Mouse (Mus musculus): Measurements from ENCODE around the gene Efnb3. TPM values are rescaled to one million over a fixed set of nuclear protein-coding genes. Genes with fewer than 3 reads are reported as not detected.

Gene Efnb3
- polyA plus RNA-seq, 1 experiment from 2014 or later: 9.6 TPM

DNA sequence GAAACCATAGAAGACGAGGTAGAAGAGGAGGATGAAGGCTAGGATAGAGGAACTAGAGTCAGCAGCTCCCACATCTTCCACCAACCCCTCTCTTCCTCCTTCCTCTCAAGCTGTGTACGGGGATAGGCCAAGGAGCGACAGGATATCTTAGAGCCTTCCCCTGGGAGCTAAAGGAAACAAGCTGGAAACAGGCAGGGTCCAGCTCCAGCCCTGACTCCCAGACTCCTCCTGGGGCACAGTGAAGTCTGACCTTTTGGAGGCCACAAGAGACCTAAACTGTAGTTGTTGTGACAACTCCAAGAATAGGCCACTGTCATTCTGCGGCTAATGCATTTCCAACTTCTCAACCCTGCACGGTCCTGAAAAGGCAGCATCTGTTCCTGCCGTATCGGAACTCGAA lies 43.5 kb upstream of the Efnb3 start:
- Histone ChIP-seq H3K27ac (ENCODE audit: low read depth, low read length) (no peak overlapping the region), H3K9me3 (ENCODE audit: control insufficient read depth, low read length) (no peaks in the 10 kb centered on the region), H3K36me3 (ENCODE audit: control insufficient read depth, insufficient read depth, low read length) (no peaks in the 10 kb centered on the region), H3K27me3 (ENCODE audit: control insufficient read depth, insufficient read depth, low read length) (0 out of 2 replicates have a peak, but pooled peaks cover 6% of the 10 kb centered on the region), H3K4me2 (ENCODE audit: low read depth) (no peak overlapping the region; the same call in 1 of the 2 replicates), H3K4me1 (ENCODE audit: control insufficient read depth, insufficient read depth, low read length) (peaks cover 14% of the 10 kb centered on the region), H3K9ac (ENCODE audit: low read length) (no peak overlapping the region), H3K4me3 (ENCODE audit: low read depth, low read length) (no peak overlapping the region)
- DNase-seq (ENCODE audit: low spot score) (no peak), ATAC-seq (ENCODE audit: insufficient read depth, low FRiP score, low TSS enrichment) (no peak)
- WGBS: 79% methylated on average over 8 of the region's 8 CpGs

- Histone ChIP-seq H3K9me3 (ENCODE audit: control insufficient read depth, low read length) (no peaks in the 10 kb centered on the region), H3K4me3 (ENCODE audit: low read depth, low read length) (no peak overlapping the region), H3K36me3 (ENCODE audit: control insufficient read depth, insufficient read depth, low read length) (no peaks in the 10 kb centered on the region), H3K27me3 (ENCODE audit: control insufficient read depth, insufficient read depth, low read length) (0 out of 2 replicates have a peak, but pooled peaks cover 6% of the 10 kb centered on the region), H3K27ac (ENCODE audit: low read depth, low read length) (no peak overlapping the region), H3K4me1 (ENCODE audit: control insufficient read depth, insufficient read depth, low read length) (peaks cover 14% of the 10 kb centered on the region), H3K9ac (ENCODE audit: low read length) (no peak overlapping the region), H3K4me2 (ENCODE audit: low read depth) (no peak overlapping the region)
- WGBS: 88% methylated on average over 3 of the region's 3 CpGs
- DNase-seq (ENCODE audit: low spot score): no peak
- ATAC-seq (ENCODE audit: insufficient read depth, low FRiP score, low TSS enrichment): no peak
Measured at GRCm38 (mm10) chr11:69601768-69602167, 41.8 kb upstream of the Efnb3 start.

DNA sequence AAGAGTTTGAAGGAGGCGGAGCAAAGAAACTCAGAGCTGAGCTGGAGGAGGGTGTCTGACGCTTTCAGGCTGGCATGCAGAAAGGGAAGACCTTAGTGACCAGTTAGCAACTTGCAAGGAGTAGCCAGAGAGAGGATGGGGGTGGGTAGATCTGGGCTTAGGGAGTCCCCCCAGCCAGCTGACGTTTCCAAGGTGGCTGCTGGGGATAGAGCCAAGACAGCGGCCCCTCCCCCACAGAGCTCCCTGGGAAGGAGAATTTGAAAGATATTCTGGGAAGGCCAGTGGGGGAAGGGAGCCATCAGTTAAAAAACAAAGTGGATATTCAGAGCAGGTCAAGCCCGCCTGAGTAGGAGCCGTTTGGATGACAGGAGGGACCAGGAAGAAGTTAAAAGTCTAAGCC lies 40.1 kb upstream of the Efnb3 start:
- no peak for ATAC-seq (ENCODE audit: insufficient read depth, low FRiP score, low TSS enrichment)
- Histone ChIP-seq H3K4me3 (ENCODE audit: low read depth, low read length) (no peak overlapping the region), H3K9ac (ENCODE audit: low read length) (no peak overlapping the region)

GRCm38 (mm10) chr11:69599436-69599835 lies 39.4 kb upstream of the Efnb3 start:
- Histone ChIP-seq H3K4me3 (ENCODE audit: low read depth, low read length) (no peak overlapping the region), H3K4me2 (ENCODE audit: low read depth) (no peak overlapping the region), H3K4me1 (ENCODE audit: control insufficient read depth, insufficient read depth, low read length) (peaks cover 8% of the 10 kb centered on the region), H3K9ac (ENCODE audit: low read length) (no peak overlapping the region), H3K27ac (ENCODE audit: low read depth, low read length) (no peak overlapping the region), H3K9me3 (ENCODE audit: control insufficient read depth, low read length) (no peaks in the 10 kb centered on the region), H3K36me3 (ENCODE audit: control insufficient read depth, insufficient read depth, low read length) (no peaks in the 10 kb centered on the region), H3K27me3 (ENCODE audit: control insufficient read depth, insufficient read depth, low read length) (0 out of 2 replicates have a peak, but pooled peaks cover 5% of the 10 kb centered on the region)
- WGBS: 7% methylated on average over 9 of the region's 9 CpGs
- DNase-seq (ENCODE audit: low spot score) (no peak), ATAC-seq (ENCODE audit: insufficient read depth, low FRiP score, low TSS enrichment) (no peak)

More for the DNA sequence above, 40.1 kb upstream of the Efnb3 start:
- peak; percentile 56 for DNase-seq (ENCODE audit: low spot score)
- WGBS: 14% methylated on average over 6 of the region's 6 CpGs
- H3K27me3 ChIP-seq (ENCODE audit: control insufficient read depth, insufficient read depth, low read length): 0 out of 2 replicates have a peak, but pooled peaks cover 6% of the 10 kb centered on the region
- H3K9me3 ChIP-seq (ENCODE audit: control insufficient read depth, low read length): no peaks in the 10 kb centered on the region
- H3K27ac ChIP-seq (ENCODE audit: low read depth, low read length): no peak overlapping the region
- H3K4me1 ChIP-seq (ENCODE audit: control insufficient read depth, insufficient read depth, low read length): peaks cover 14% of the 10 kb centered on the region
- no peaks in the 10 kb centered on the region for H3K36me3 ChIP-seq (ENCODE audit: control insufficient read depth, insufficient read depth, low read length)
- no peak overlapping the region for H3K4me2 ChIP-seq (ENCODE audit: low read depth)

GRCm38 (mm10) chr11:69594853-69595252 lies 34.8 kb upstream of the Efnb3 start:
- Histone ChIP-seq H3K9me3 (ENCODE audit: control insufficient read depth, low read length) (no peaks in the 10 kb centered on the region), H3K4me3 (ENCODE audit: low read depth, low read length) (no peak overlapping the region), H3K27me3 (ENCODE audit: control insufficient read depth, insufficient read depth, low read length) (no peaks in the 10 kb centered on the region), H3K4me2 (ENCODE audit: low read depth) (no peak overlapping the region), H3K27ac (ENCODE audit: low read depth, low read length) (no peak overlapping the region), H3K4me1 (ENCODE audit: control insufficient read depth, insufficient read depth, low read length) (peaks cover 4% of the 10 kb centered on the region; the same call in 1 of the 2 replicates), H3K36me3 (ENCODE audit: control insufficient read depth, insufficient read depth, low read length) (peaks cover 10% of the 10 kb centered on the region), H3K9ac (ENCODE audit: low read length) (no peak overlapping the region)
- ATAC-seq (ENCODE audit: insufficient read depth, low FRiP score, low TSS enrichment): no peak
- DNase-seq (ENCODE audit: low spot score): no peak
- WGBS: 96% methylated on average over 6 of the region's 6 CpGs

DNA sequence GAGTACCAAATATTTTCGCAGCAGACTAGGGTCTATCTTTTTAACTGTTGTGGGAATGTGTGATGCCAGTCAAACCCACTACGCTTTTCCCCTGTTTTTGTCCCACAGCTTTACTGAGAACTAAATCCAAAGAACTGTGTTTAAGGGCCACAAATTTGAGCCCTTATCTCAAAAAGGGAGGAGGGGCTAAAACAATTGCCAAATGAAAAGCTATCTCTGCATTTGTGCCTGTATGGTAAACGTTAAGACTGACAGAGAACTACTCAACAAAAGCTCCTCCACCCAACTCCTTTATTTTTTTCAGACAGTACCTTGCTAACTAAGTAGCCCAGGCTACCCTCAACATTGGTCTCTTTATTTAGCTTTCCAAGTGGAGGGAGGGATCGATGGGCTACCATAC lies 32.8 kb upstream of the Efnb3 start:
- H3K4me1 ChIP-seq (ENCODE audit: control insufficient read depth, insufficient read depth, low read length): no peaks in the 10 kb centered on the region

GRCm38 (mm10) chr11:69591899-69592637 lies 32.1 kb upstream of the Efnb3 start:
- no peak for DNase-seq (ENCODE audit: low spot score)
- H3K27ac ChIP-seq (ENCODE audit: low read depth, low read length): no peak overlapping the region
- 84% methylated on average over 7 of the region's 7 CpGs for WGBS

More for the DNA sequence above, 32.8 kb upstream of the Efnb3 start:
- H3K36me3 ChIP-seq (ENCODE audit: control insufficient read depth, insufficient read depth, low read length): peaks cover 24% of the 10 kb centered on the region
- DNase-seq (ENCODE audit: low spot score) (no peak), ATAC-seq (ENCODE audit: insufficient read depth, low FRiP score, low TSS enrichment) (no peak)
- H3K4me2 ChIP-seq (ENCODE audit: low read depth): no peak overlapping the region
- H3K9ac ChIP-seq (ENCODE audit: low read length): no peak overlapping the region
- WGBS: 93% methylated on average over 4 of the region's 4 CpGs
- no peak overlapping the region for H3K27ac ChIP-seq (ENCODE audit: low read depth, low read length)
- H3K9me3 ChIP-seq (ENCODE audit: control insufficient read depth, low read length): no peaks in the 10 kb centered on the region
- no peaks in the 10 kb centered on the region for H3K27me3 ChIP-seq (ENCODE audit: control insufficient read depth, insufficient read depth, low read length)
- H3K4me3 ChIP-seq (ENCODE audit: low read depth, low read length): no peak overlapping the region

GRCm38 (mm10) chr11:69591424-69591823 lies 31.4 kb upstream of the Efnb3 start:
- Histone ChIP-seq H3K4me3 (ENCODE audit: low read depth, low read length) (no peak overlapping the region), H3K4me1 (ENCODE audit: control insufficient read depth, insufficient read depth, low read length) (no peaks in the 10 kb centered on the region), H3K9me3 (ENCODE audit: control insufficient read depth, low read length) (no peaks in the 10 kb centered on the region), H3K9ac (ENCODE audit: low read length) (no peak overlapping the region), H3K27ac (ENCODE audit: low read depth, low read length) (no peak overlapping the region), H3K27me3 (ENCODE audit: control insufficient read depth, insufficient read depth, low read length) (no peaks in the 10 kb centered on the region), H3K4me2 (ENCODE audit: low read depth) (no peak overlapping the region), H3K36me3 (ENCODE audit: control insufficient read depth, insufficient read depth, low read length) (peaks cover 28% of the 10 kb centered on the region)
- DNase-seq (ENCODE audit: low spot score) (no peak), ATAC-seq (ENCODE audit: insufficient read depth, low FRiP score, low TSS enrichment) (no peak)
- WGBS: 80% methylated on average over 3 of the region's 3 CpGs

More at GRCm38 (mm10) chr11:69591899-69592637, 32.1 kb upstream of the Efnb3 start:
- Histone ChIP-seq H3K4me3 (ENCODE audit: low read depth, low read length) (no peak overlapping the region), H3K27me3 (ENCODE audit: control insufficient read depth, insufficient read depth, low read length) (no peaks in the 10 kb centered on the region), H3K36me3 (ENCODE audit: control insufficient read depth, insufficient read depth, low read length) (peaks cover 28% of the 10 kb centered on the region), H3K4me1 (ENCODE audit: control insufficient read depth, insufficient read depth, low read length) (no peaks in the 10 kb centered on the region), H3K4me2 (ENCODE audit: low read depth) (no peak overlapping the region), H3K9me3 (ENCODE audit: control insufficient read depth, low read length) (no peaks in the 10 kb centered on the region), H3K9ac (ENCODE audit: low read length) (no peak overlapping the region)
- no peak for ATAC-seq (ENCODE audit: insufficient read depth, low FRiP score, low TSS enrichment)

GRCm38 (mm10) chr11:69590622-69591021 lies 30.6 kb upstream of the Efnb3 start:
- DNase-seq (ENCODE audit: low spot score) (no peak), ATAC-seq (ENCODE audit: insufficient read depth, low FRiP score, low TSS enrichment) (no peak)
- Histone ChIP-seq H3K27ac (ENCODE audit: low read depth, low read length) (no peak overlapping the region), H3K4me1 (ENCODE audit: control insufficient read depth, insufficient read depth, low read length) (no peaks in the 10 kb centered on the region), H3K9me3 (ENCODE audit: control insufficient read depth, low read length) (no peaks in the 10 kb centered on the region), H3K4me2 (ENCODE audit: low read depth) (no peak overlapping the region), H3K27me3 (ENCODE audit: control insufficient read depth, insufficient read depth, low read length) (no peaks in the 10 kb centered on the region), H3K36me3 (ENCODE audit: control insufficient read depth, insufficient read depth, low read length) (peaks cover 28% of the 10 kb centered on the region), H3K9ac (ENCODE audit: low read length) (no peak overlapping the region), H3K4me3 (ENCODE audit: low read depth, low read length) (no peak overlapping the region)
- 96% methylated on average over 8 of the region's 8 CpGs for WGBS
